In genomic region chr15:88954368-88955072, GRCm38 (mm10) we compare ENCODE assay signal across 9 mouse cellular contexts. TPM values are rescaled to one million over a fixed set of nuclear protein-coding genes. Genes with fewer than 3 reads are reported as not detected.
A peak's percentile ranks its signal among the peaks of the same experiment; 100 is the strongest.
DNase-seq lines count a peak whose midpoint lies in the region; ATAC-seq lines count a peak whose summit lies in the region.
"Had no signal": no experiment of that assay in that cellular context is flagged by ENCODE, and none has a peak within 500 bp of the region (broad histone marks: within the 10 kb centered on the region; RNA-seq: fewer than 3 reads in every experiment).

TSS of gene Ttll8 (minus strand) at chr15:88954418.

- peaks cover 46% of the 10 kb centered on the region for H3K27me3 ChIP-seq in embryonic facial prominence, embryonic 13.5 days

- peak within 1 kb of the TSS; percentile 76 for H3K4me2 ChIP-seq in embryonic facial prominence, embryonic 13.5 days

- H3K27ac ChIP-seq in embryonic facial prominence, embryonic 13.5 days: no peak within 1 kb of the TSS
- H3K27ac ChIP-seq: macrophage had no signal

- intact Hi-C loops in left cerebral cortex, postnatal 25 days (cut with DNase I): no loop called here

- H3K36me3 ChIP-seq in embryonic facial prominence, embryonic 13.5 days: no peaks in the 10 kb centered on the region

- peaks cover 16% of the 10 kb centered on the region for H3K4me1 ChIP-seq in embryonic facial prominence, embryonic 13.5 days

- peak within 1 kb of the TSS; percentile 62 for H3K9ac ChIP-seq in embryonic facial prominence, embryonic 13.5 days

- DNase-seq in left cerebral cortex, postnatal 25 days (ENCODE audit: low spot score in 2 of 2): peak; percentile 6 to 10
- no peak for DNase-seq in left cerebral cortex, adult 9 months (ENCODE audit: low spot score in 2 of 2)
- peak; percentile 35 for DNase-seq in kidney, adult 18-20 months
- DNase-seq in lung, adult 18-20 months: peak; percentile 61 to 76
- DNase-seq in retina, postnatal 1 day: peak; percentile 53
- no peak for DNase-seq in yolk sac, embryonic 10.5 days (ENCODE audit: low spot score)
- no peak for DNase-seq in gastrocnemius, adult 18-20 months (ENCODE audit: low spot score)

- 0 out of 2 replicates have a peak, but pooled peaks have one; percentile 64 for ATAC-seq in embryonic facial prominence, embryonic 13.5 days (ENCODE audit: insufficient number of reproducible peaks, insufficient read depth, low FRiP score, low TSS enrichment, low read depth)

- H3K4me3 ChIP-seq in embryonic facial prominence, embryonic 13.5 days: peak within 1 kb of the TSS; percentile 43

- WGBS in embryonic facial prominence, embryonic 13.5 days: 4% methylated on average over 53 of the region's 53 CpGs

- H3K9me3 ChIP-seq in embryonic facial prominence, embryonic 13.5 days: no peaks in the 10 kb centered on the region

RNA-seq across cellular contexts. Expression of gene Ttll8, which starts in this region (rescaled TPM):
- total RNA-seq in left cerebral cortex, postnatal 25 days (2021): 1 to 10 TPM; 1.3 to 1.7 TPM
- polyA plus RNA-seq in embryonic facial prominence, embryonic 13.5 days (2015; fragmentation: Nextera tagmentation; extraction: Ambion mirVana): not detected in 2 replicates
- total RNA-seq in gastrocnemius, adult 18-20 months (2021): not detected
- polyA plus RNA-seq: macrophage had no signal

Comparison
In these comparisons a context has a peak if more than half of its experiments do, and no peak if none do; other contexts are left out.
1. DNase-seq: peak in left cerebral cortex, postnatal 25 days (2 of 2), kidney, adult 18-20 months (single experiment), lung, adult 18-20 months (2 of 2) and retina, postnatal 1 day (single experiment); none in left cerebral cortex, adult 9 months (0 of 2), yolk sac, embryonic 10.5 days (single experiment) and gastrocnemius, adult 18-20 months (single experiment).
2. Peak in ATAC-seq, H3K4me3 ChIP-seq, H3K9ac ChIP-seq and H3K4me2 ChIP-seq in embryonic facial prominence, embryonic 13.5 days; RNA of the gene not detected or under 1 TPM.